Mouse (Mus musculus) G1E (cell line): ENCODE measurements around the gene Mad1l1. TPM values are rescaled to one million over a fixed set of nuclear protein-coding genes. Genes with fewer than 3 reads are reported as not detected.

Experiments
- ATAC-seq: 2 replicates; pipeline ENCODE4 v1.8.0; 2016; ENCODE audit warnings: mild to moderate bottlenecking; ENCODE audit not compliant: insufficient number of reproducible peaks, poor library complexity, low FRiP score, severe bottlenecking; ENCODE audit errors: extremely low read depth
- DNase-seq: peaks from one replicate; pipeline ENCODE4 v3.0.0; 2012; ENCODE audit warnings: low spot score
- H3K27me3 ChIP-seq: 2 replicates; pipeline ENCODE4 v1.6.1; 2012; ENCODE audit warnings: mild to moderate bottlenecking, low read length, inconsistent platforms; ENCODE audit not compliant: insufficient read depth
- H3K36me3 ChIP-seq: replicated peaks from 2 replicates; pipeline ENCODE3; 2012; ENCODE audit warnings: mild to moderate bottlenecking, inconsistent platforms
- H3K4me1 ChIP-seq: 2 replicates; pipeline ENCODE4 v1.6.1; 2012; ENCODE audit warnings: low read depth, low read length, inconsistent platforms, mixed read lengths; ENCODE audit not compliant: insufficient read depth
- H3K4me3 ChIP-seq: 2 replicates; pipeline ENCODE4 v1.5.1; 2012; ENCODE audit warnings: low read depth, mild to moderate bottlenecking, inconsistent platforms, low read length, moderate library complexity, mixed read lengths
- H3K9me3 ChIP-seq: replicated peaks from 2 replicates; pipeline ENCODE4 v1.6.1; 2012; ENCODE audit warnings: inconsistent platforms
- CTCF ChIP-seq: IDR thresholded peaks from 2 replicates; pipeline ENCODE4 v1.5.1; 2012; ENCODE audit warnings: low read depth, low read length, inconsistent platforms, mixed read lengths
- GATA1 ChIP-seq: IDR thresholded peaks from 2 replicates; pipeline ENCODE4 v1.6.1; 2012; ENCODE audit warnings: borderline replicate concordance, low read length, inconsistent platforms, mixed read lengths
- GATA2 ChIP-seq: IDR thresholded peaks from 2 replicates; pipeline ENCODE4 v1.6.1; 2012; ENCODE audit warnings: low read depth, low read length, inconsistent platforms, borderline replicate concordance
- POLR2AphosphoS5 ChIP-seq: IDR thresholded peaks from 2 replicates; pipeline ENCODE4 v1.6.1; 2012; ENCODE audit warnings: low read depth, low read length, inconsistent platforms; ENCODE audit not compliant: insufficient replicate concordance
- TAL1 ChIP-seq: conservative IDR thresholded peaks from 2 replicates; pipeline ENCODE4 v1.6.1; 2012; ENCODE audit warnings: low read depth, low read length, inconsistent platforms, mixed read lengths
- polyA plus RNA-seq: library from polyadenylated mRNA; stranded (reverse); fragments of >175 nt; gene quantifications from 2 replicates; pipeline ENCODE4 v1.2.3, GENCODE M21; 2012
- total RNA-seq, 2 experiments: library from RNA; stranded (forward) in 1 of 2; stranded (reverse) in 1 of 2; fragments of 200-1000 nt in 1 of 2; fragments of >200 nt in 1 of 2; fragmentation: Nextera tagmentation in 1 of 2; gene quantifications; 2 replicates each; pipeline ENCODE4 v1.2.3; 2014 to 2017

Gene Mad1l1
- total and polyA plus RNA-seq, 3 experiments: 28.0 to 45.9 (median 28.9) TPM

- H3K4me3 ChIP-seq: no peak overlapping the region
- ATAC-seq (no peak), DNase-seq (no peak)
- H3K27me3 ChIP-seq: no peaks in the 10 kb centered on the region
- H3K4me1 ChIP-seq: no peaks in the 10 kb centered on the region
- H3K9me3 ChIP-seq: no peaks in the 10 kb centered on the region
- H3K36me3 ChIP-seq: peaks cover 96% of the 10 kb centered on the region
- TF ChIP-seq GATA2 (no peak), CTCF (no peak), GATA1 (no peak), POLR2AphosphoS5 (no peak), TAL1 (no peak)
Measured at GRCm38 (mm10) chr5:140073671-140074116, 247.7 kb downstream of the Mad1l1 start.

DNA sequence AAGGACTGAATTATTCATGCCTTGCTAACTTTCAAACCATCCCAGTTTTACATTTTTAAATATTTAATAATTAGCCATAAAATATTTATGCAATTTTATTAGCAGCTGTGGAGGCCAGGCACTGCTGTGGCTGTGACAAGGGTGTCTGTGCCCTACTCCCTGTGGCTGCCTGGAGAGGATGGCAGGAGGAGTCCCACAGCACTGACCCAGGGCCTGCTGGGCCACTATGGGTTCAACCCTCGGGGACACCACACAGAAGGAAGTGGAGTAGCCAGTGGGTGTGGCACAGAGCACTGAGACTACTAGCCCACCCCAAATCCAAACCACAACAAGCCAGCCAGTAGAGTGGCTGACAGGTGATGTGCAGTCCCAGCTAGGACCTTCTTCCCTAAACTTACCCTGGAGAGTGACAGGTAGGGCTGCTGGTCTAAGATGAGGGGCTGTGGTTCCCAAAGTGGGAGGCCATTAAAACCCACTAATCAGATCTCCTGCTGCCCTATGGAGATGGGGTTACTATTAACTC lies 248.1 kb downstream of the Mad1l1 start:
- H3K27me3 ChIP-seq: no peaks in the 10 kb centered on the region
- H3K4me1 ChIP-seq: no peaks in the 10 kb centered on the region
- no peak overlapping the region for H3K4me3 ChIP-seq
- DNase-seq (no peak), ATAC-seq (no peak)
- H3K9me3 ChIP-seq: no peaks in the 10 kb centered on the region
- TF ChIP-seq POLR2AphosphoS5 (no peak), TAL1 (no peak), GATA2 (no peak), GATA1 (no peak), CTCF (no peak)
- H3K36me3 ChIP-seq: peaks cover 96% of the 10 kb centered on the region

- H3K9me3 ChIP-seq: no peaks in the 10 kb centered on the region
- H3K4me1 ChIP-seq: no peaks in the 10 kb centered on the region
- ATAC-seq (no peak), DNase-seq (no peak)
- TF ChIP-seq POLR2AphosphoS5: no peak
- TF ChIP-seq CTCF: no peak
- no peak for TF ChIP-seq GATA2
- TF ChIP-seq GATA1: no peak
- H3K27me3 ChIP-seq: no peaks in the 10 kb centered on the region
- no peak overlapping the region for H3K4me3 ChIP-seq
- peaks cover 96% of the 10 kb centered on the region for H3K36me3 ChIP-seq
Measured at GRCm38 (mm10) chr5:140068506-140068905, 252.8 kb downstream of the Mad1l1 start.

GRCm38 (mm10) chr5:140068051-140068450 lies 253.3 kb downstream of the Mad1l1 start:
- DNase-seq (no peak), ATAC-seq (no peak)
- H3K9me3 ChIP-seq: no peaks in the 10 kb centered on the region
- H3K4me3 ChIP-seq: no peak overlapping the region
- no peaks in the 10 kb centered on the region for H3K4me1 ChIP-seq
- no peak for TF ChIP-seq CTCF
- no peaks in the 10 kb centered on the region for H3K27me3 ChIP-seq
- peaks cover 96% of the 10 kb centered on the region for H3K36me3 ChIP-seq

DNA sequence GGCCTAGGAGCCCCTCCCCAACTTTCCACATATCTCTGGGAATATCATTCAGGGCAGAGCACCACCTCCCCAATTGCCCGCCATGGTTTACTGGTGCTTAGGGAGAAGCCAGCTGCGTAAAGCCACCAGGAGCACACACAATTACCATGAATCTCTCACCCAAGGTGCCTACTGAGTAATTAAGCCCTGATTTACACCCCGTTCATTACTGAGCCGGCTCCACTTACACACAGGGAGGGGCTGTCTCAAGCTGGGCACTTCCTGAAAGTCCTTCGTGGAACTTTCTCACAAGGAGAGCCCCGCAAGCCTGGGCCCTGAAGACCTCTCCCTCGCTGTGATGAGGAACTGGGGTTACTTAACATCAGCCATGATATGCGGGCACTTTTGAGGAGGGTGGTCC lies 254.6 kb downstream of the Mad1l1 start:
- H3K4me1 ChIP-seq: no peaks in the 10 kb centered on the region
- H3K9me3 ChIP-seq: no peaks in the 10 kb centered on the region
- no peak for DNase-seq
- H3K36me3 ChIP-seq: peaks cover 96% of the 10 kb centered on the region
- no peak for ATAC-seq
- no peaks in the 10 kb centered on the region for H3K27me3 ChIP-seq
- H3K4me3 ChIP-seq: no peak overlapping the region
- TF ChIP-seq CTCF (no peak), GATA1 (no peak), GATA2 (no peak), TAL1 (no peak), POLR2AphosphoS5 (no peak)

DNA sequence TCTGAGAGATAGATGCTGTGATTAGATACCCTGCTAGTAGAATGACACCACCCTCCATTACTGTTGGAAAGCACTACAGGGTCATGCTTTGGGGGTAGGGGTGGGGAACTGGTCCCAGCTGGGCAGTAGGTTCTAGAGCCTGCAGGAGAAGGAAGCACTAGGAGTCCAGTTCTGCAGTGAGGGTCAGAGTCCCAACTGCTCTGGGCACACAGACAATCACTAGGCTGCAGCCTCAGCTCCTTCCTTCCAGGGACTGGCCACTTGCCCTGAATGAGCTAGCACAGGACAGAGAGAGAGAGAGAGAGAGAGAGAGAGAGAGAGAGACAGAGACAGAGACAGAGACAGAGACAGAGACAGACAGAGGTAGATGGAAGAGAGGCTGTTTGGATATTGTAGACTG lies 255.1 kb downstream of the Mad1l1 start:
- Histone ChIP-seq H3K4me3 (no peak overlapping the region), H3K9me3 (no peaks in the 10 kb centered on the region), H3K36me3 (peaks cover 96% of the 10 kb centered on the region), H3K27me3 (no peaks in the 10 kb centered on the region), H3K4me1 (no peaks in the 10 kb centered on the region)
- TF ChIP-seq TAL1: no peak
- ATAC-seq (no peak), DNase-seq (no peak)

DNA sequence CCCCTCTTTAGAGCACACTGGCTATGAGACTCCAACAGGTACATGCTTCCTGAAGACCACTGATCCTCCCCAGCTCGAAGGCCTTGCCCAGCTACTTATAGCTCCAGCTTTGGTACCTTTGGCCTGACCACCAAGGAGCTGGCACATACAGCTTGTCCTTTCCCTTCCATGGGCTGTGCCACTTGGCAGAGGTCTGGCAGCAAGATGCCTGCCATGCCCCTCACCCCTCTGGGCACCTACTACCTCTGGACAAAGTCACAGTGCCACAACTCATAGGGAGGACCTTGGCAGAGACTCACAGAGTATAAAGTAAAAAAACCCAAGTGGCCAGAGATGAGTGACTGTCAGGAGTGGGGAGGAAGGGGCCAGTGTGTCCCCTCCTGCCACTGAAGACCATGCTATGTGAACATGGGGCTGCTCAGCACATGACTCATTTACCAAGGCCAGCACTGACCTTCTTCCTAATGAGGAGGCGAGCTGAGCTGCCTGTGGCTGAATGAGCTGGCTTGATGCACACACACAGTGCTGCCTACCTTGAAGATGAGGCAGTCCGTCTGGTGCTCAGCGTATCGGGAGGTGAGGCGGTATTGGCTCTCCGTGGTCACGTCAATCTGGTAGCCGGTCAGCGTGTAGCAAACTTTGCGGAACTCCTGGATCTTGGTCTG lies 255.9 kb downstream of the Mad1l1 start:
- ATAC-seq (no peak), DNase-seq (no peak)
- no peaks in the 10 kb centered on the region for H3K27me3 ChIP-seq
- TF ChIP-seq GATA1: no peak
- no peak for TF ChIP-seq POLR2AphosphoS5
- no peak for TF ChIP-seq CTCF
- TF ChIP-seq GATA2: no peak
- no peak for TF ChIP-seq TAL1
- H3K9me3 ChIP-seq: no peaks in the 10 kb centered on the region
- no peaks in the 10 kb centered on the region for H3K4me1 ChIP-seq
- peaks cover 97% of the 10 kb centered on the region for H3K36me3 ChIP-seq
- H3K4me3 ChIP-seq: no peak overlapping the region
